Mouse (Mus musculus): ENCODE results near the gene Phyhd1.

Gene Phyhd1

DNA sequence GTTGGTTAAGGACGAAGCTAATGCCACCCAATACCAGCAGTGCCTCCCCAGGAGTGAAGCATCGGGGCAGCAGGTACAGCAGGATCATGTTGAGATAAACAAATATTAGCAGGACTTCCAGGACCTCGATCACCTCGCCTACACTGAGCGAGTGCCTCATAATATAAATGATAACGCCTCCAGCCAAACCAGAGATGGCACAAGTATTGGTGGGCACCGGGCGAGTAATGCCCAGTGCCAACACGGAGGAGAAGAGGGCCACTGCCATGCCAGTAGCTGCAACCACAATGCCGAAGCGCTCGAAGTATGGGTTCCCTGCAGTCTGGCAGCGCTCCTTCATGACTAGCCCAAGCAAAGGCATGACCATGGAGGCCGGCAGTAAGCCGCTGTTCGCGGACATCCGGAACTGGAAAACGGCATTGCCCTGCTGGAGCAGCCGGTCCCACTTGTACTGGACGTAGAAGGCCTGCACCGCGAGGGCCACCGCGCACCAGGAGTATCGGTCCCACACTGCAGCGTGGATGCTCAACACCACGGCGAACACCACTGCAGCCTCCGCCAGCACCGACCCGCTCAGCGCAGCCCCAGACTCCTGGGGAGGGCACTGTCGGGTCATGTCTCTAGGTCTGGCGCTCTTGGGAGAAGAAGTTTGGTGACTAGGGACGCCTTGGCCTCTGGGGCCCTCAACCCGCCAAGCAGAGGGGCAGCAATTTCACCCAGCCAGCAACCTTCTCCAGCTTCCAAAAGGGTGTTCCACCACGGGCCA is 19.6 kb downstream of the Phyhd1 start:
- ATAC-seq (ENCODE audit: low TSS enrichment) = peak; percentile 55; the same call in 1 of the 2 replicates

- ATAC-seq (ENCODE audit: low TSS enrichment) = peak; percentile 75
These were observed 20.4 kb downstream of the Phyhd1 start, which contains the start of the genes Dolk and Nup188 for GRCm38 (mm10) chr2:30286192-30287026. Gene Dolk, minus strand, starts transcription at chr2:30286334. Gene Nup188, plus strand, starts transcription at chr2:30286397.

DNA sequence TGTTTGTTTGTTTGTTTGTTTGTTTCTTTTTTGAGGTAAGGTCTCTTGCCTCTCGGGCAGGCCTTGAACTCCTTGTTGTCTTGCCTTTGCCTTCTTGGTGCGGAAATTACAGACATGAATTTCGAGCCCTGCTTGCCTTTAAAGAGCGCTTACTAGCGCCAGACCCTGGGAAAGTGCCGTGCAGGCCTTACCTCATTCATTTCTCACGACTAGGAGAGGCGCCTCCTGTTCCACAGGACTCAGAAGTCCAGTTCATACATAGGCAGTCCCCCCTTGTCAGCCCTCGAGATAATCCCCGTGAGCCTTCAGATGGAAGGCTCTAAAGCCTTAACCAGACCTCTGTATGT is 21.0 kb downstream of the Phyhd1 start:
- ATAC-seq (ENCODE audit: low TSS enrichment) = peak; percentile 42; the same call in 1 of the 2 replicates

GRCm38 (mm10) chr2:30299525-30299924 is 33.5 kb downstream of the Phyhd1 start:
- ATAC-seq (ENCODE audit: low TSS enrichment) = no peak

DNA sequence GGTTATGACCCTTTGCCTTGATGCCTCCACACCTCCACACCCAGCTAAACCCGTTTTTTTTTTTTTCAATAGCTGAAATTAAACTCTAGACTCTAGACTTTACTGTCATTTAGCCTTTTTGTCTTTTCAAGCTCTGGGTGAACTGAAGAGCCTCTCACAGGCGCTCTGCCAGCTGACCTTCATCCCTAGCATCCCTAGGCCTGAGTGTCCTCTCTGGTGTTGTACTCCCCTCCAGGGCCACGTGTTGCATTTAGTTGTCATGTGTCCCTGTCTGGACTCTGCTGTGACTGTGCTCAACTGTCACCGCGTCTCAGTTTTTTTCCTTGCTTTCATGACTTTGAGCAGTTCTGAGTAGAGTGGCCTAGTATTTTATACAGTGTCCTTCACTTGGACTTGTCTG is 34.0 kb downstream of the Phyhd1 start:
- ATAC-seq (ENCODE audit: low TSS enrichment) = no peak

DNA sequence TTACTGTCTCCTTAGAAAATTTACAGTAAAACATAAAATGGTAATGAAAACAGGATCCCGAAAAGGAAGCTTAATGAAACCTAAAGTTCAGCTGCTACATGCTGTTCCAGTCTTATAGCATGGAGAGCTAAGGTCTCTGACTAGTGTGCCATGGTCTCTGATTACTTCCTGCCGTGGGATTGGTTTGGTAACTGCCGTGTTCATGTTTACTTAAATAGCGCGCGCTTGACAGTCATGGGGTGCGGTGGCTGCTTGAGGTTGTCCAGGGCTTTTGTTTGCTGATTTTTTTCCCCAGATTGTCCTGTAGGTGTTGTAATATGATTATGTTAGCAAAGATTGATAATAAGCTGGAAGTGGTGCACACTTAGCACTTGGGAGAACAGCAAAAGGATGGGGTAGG is 40.1 kb downstream of the Phyhd1 start:
- no peak for ATAC-seq (ENCODE audit: low TSS enrichment)

- ATAC-seq (ENCODE audit: low TSS enrichment) = no peak
These were observed 43.3 kb downstream of the Phyhd1 start for GRCm38 (mm10) chr2:30309351-30309750.

GRCm38 (mm10) chr2:30311481-30311880 is 45.5 kb downstream of the Phyhd1 start:
- ATAC-seq (ENCODE audit: low TSS enrichment) = peak; percentile 81; the same call in 1 of the 2 replicates

DNA sequence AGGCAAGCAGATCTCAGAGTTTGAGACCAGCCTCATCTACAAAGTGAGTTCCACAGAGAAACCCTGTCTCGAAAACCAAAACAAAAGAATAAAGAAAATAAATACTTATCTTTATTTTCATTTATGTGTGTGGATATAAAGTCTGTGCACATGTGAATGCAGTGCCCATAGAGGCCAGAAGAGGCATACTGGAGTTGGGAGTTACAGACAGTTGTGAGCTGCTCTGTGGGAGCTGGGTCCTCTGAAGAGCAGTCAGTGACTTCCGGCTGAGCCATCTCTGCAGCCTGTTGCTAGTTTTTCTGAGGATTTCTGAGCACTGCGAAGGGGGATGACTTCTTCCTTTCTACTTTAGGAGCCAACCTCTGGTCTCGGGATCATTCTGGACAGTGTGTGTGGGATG is 50.1 kb downstream of the Phyhd1 start:
- no peak for ATAC-seq (ENCODE audit: low TSS enrichment)

- no peak for ATAC-seq (ENCODE audit: low TSS enrichment)
These were observed 51.0 kb downstream of the Phyhd1 start for GRCm38 (mm10) chr2:30316955-30317354.

GRCm38 (mm10) chr2:30319260-30319659 is 53.3 kb downstream of the Phyhd1 start:
- no peak for ATAC-seq (ENCODE audit: low TSS enrichment)

- no peak for ATAC-seq (ENCODE audit: low TSS enrichment)
These were observed 57.1 kb downstream of the Phyhd1 start for GRCm38 (mm10) chr2:30323111-30323510.

DNA sequence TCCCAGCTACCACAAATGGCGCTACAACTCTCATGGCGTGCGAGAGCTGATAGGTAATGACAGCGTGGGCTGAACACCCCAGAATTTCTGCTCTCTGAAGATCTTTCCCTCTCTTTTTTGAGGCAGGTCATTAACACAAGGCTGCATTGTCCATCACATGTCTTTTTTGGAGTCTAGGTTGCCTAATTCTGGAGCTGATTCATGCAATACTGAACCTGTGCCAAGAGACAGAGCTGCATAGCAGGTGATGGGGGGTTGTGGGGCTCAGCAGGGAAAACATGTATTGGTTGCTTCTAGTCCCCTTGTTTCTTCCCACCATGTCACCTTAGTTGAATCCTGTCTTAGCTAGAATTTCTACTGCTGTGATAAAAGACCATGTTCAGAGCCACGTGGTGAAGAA is 59.3 kb downstream of the Phyhd1 start:
- ATAC-seq (ENCODE audit: low TSS enrichment) = no peak

- no peak for ATAC-seq (ENCODE audit: low TSS enrichment)
These were observed 61.3 kb downstream of the Phyhd1 start for GRCm38 (mm10) chr2:30327276-30327675.

- ATAC-seq (ENCODE audit: low TSS enrichment) = no peak
These were observed 62.8 kb downstream of the Phyhd1 start for GRCm38 (mm10) chr2:30328791-30329190.

Data from frontal cortex, adult (tissue).